In the genomic region with DNA sequence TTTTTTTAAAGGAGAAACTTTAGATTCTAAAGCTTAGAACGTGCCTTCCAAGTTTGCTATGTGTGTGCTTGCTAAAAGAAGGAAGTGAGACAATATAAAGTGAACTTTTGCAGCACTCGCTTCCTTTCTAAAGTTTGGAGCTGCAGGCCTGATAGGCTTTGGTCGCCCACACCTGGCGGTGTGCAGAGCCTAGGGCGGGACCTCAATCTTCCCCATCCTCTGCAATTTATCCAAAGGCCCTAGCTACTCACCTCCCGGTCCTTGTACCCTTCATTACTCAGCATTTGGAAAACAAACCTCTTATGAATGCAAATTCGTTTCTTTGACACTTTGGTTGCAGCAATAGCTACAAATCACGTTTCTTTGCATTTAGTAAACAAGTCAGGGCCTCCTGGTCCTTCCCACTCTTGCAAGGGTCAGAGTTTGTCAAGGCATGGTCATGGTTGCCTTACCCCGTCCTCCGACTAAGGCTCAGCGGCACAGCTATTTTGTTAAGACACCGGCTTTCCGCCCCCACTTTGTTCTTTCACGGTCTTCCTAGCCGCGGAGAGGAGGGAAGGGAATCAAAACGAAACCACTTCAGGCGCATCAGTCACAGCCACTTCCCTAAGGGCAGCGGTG, we compare ENCODE assay signal across 8 mouse cellular contexts.
A peak's percentile ranks its signal among the peaks of the same experiment; 100 is the strongest.
DNase-seq lines count a peak whose midpoint lies in the region; ATAC-seq and TF ChIP-seq lines count a peak whose summit lies in the region.

No protein-coding gene starts in this region.

- peak; percentile 27 for DNase-seq in retina, embryonic 14.5 days (ENCODE audit: low spot score)
- DNase-seq in retina, postnatal 1 day = no peak
- DNase-seq in left cerebral cortex, postnatal 25 days (ENCODE audit: low spot score in 2 of 2) = peak; percentile 21 to 43
- peak; percentile 61 for DNase-seq in thymus, postnatal 4 days

- peaks cover 32% of the 10 kb centered on the region for H3K27me3 ChIP-seq in heart, embryonic 13.5 days (replicated peaks)
- peaks cover 52% of the 10 kb centered on the region for H3K27me3 ChIP-seq in midbrain, embryonic 13.5 days

- no peak for TF ChIP-seq CTCF in cortical plate, adult 2 months (IDR thresholded peaks at IDR 0.05; ENCODE audit: extremely low read depth, insufficient read depth, low read length)

- H3K36me3 ChIP-seq in heart, embryonic 13.5 days = no peaks in the 10 kb centered on the region
- H3K36me3 ChIP-seq in midbrain, embryonic 13.5 days = no peaks in the 10 kb centered on the region

- H3K9me3 ChIP-seq in heart, embryonic 13.5 days = no peaks in the 10 kb centered on the region
- H3K9me3 ChIP-seq in midbrain, embryonic 13.5 days = no peaks in the 10 kb centered on the region

- intact Hi-C loops in left cerebral cortex, postnatal 25 days (cut with DNase I) = loop anchor here (2.0 to 10.0 kb wide), 4 partner anchors 73 to 1561 kb away; no protein-coding TSS in a partner anchor

- H3K27ac ChIP-seq in cortical plate, adult 2 months (ENCODE audit: insufficient read depth, low read length) = no peak overlapping the region
- no peak overlapping the region for H3K27ac ChIP-seq in heart, embryonic 13.5 days (replicated peaks)
- H3K27ac ChIP-seq in midbrain, embryonic 13.5 days = no peak overlapping the region

- peak overlapping the region; percentile 71 for H3K9ac ChIP-seq in heart, embryonic 13.5 days
- no peak overlapping the region for H3K9ac ChIP-seq in midbrain, embryonic 13.5 days (replicated peaks)

- H3K4me3 ChIP-seq in cortical plate, adult 2 months (ENCODE audit: insufficient read depth, low read length) = peak overlapping the region; percentile 79; the same call in 1 of the 2 replicates
- H3K4me3 ChIP-seq in heart, embryonic 13.5 days = peak overlapping the region; percentile 65
- peak overlapping the region; percentile 83; the same call in 1 of the 2 replicates for H3K4me3 ChIP-seq in midbrain, embryonic 13.5 days (replicated peaks)

- TF ChIP-seq POLR2A in cortical plate, adult 2 months (IDR thresholded peaks at IDR 0.05; ENCODE audit: extremely low read depth, insufficient read depth, low read length) = no peak

- no peak for ATAC-seq in heart, embryonic 13.5 days (ENCODE audit: extremely low read depth, insufficient number of reproducible peaks, low FRiP score, low TSS enrichment)
- ATAC-seq in midbrain, embryonic 13.5 days = no peak
- no peak for ATAC-seq in megakaryocyte progenitor cell, adult 5-6 weeks (replicated peaks; ENCODE audit: poor library complexity)

- H3K4me2 ChIP-seq in heart, embryonic 13.5 days = peak overlapping the region; percentile 95
- peak overlapping the region; percentile 34 for H3K4me2 ChIP-seq in midbrain, embryonic 13.5 days (replicated peaks)

- H3K4me1 ChIP-seq in cortical plate, adult 2 months (ENCODE audit: control insufficient read depth, insufficient read depth, low read length) = no peaks in the 10 kb centered on the region; the same call in 1 of the 2 replicates
- H3K4me1 ChIP-seq in heart, embryonic 13.5 days = peaks cover 60% of the 10 kb centered on the region
- peaks cover 44% of the 10 kb centered on the region for H3K4me1 ChIP-seq in midbrain, embryonic 13.5 days (replicated peaks)

- WGBS in heart, embryonic 13.5 days = 19% methylated on average over 19 of the region's 19 CpGs
- 8% methylated on average over 19 of the region's 19 CpGs for WGBS in midbrain, embryonic 13.5 days
